Mouse (Mus musculus): ENCODE measurements around the gene Gfpt2.
"Not testable (repeated sequence)": the region's sequence is repeated elsewhere in the genome, so short reads cannot be mapped to it uniquely, and the experiment has no call there.

The Gfpt2 gene

DNA sequence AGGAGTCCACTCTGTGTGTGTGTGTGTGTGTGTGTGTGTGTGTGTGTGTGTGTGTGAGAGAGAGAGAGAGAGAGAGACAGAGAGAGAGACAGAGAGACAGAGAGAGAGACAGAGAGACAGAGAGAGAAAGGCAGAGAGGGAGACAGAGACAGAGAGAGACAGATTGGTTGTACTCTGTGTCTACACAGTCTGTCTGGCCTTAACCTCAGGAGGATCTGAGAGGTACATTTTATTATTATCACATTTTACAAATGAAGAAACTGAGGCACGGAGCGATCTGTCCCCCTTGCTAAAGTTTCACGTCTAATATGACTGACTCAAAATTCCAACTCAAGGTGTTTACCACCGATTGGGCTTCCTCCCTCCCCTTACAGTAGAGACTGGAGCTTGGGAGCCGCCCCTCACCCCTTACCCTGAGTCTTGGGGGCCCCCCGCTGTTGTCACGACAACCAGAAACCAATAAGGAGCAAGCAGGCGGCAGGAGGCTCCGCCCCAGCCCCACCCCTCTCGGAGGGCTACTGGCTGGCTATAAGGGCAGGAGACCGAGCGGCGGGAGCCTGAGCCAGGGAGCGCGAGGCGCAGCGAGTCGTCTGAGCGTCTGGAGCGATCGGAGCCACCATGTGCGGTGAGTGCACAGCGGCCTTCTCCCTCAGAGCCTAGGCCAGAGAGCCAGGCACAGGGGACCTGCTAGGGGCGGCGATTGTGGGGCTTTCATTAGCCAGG lies at the start of gene Gfpt2:
TSS of gene Gfpt2 (plus strand) at position 560 of the 723 bp plus-strand sequence.
- no peak for DNase-seq (ENCODE audit: low spot score in 2 of 2)

DNA sequence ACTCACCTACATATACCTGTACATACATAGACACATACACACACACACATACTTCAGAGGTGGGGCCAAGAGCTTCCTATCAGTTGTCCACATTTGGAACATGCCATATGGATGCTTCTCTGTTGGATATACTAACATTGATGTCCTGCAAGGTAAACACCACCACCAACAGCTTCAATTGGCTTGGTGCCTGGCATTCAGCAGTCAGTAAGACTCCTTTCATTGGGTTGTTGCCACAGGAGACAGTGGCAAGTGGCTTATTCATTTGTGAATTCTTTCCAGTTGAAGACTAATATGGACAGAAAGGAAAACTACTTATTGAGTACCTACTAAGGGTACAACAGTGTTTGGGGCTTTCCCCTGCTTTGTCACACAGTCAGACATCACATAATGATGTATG lies 49.0 kb upstream of the Gfpt2 start:
- DNase-seq (ENCODE audit: low spot score in 2 of 2): no peak

DNA sequence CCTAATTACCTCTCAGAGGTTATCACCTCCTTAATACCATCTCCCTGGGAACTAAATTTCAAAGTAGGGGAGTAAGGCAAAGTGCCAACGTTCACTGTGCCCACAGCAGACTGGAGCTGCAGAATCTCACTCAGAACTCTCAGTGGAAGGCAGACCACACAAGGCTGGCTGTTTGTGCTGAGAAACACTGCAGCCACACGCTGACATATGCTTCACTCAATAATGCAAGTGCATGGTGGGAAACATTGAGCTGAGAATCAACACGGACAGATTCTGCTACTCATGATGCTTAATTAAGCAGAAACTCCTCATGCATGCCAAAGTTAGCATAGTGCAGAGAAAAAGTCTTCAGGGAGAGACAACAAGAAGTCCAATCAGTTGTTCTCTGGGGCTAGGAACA lies 48.1 kb upstream of the Gfpt2 start:
- DNase-seq (ENCODE audit: low spot score in 2 of 2): no peak

DNA sequence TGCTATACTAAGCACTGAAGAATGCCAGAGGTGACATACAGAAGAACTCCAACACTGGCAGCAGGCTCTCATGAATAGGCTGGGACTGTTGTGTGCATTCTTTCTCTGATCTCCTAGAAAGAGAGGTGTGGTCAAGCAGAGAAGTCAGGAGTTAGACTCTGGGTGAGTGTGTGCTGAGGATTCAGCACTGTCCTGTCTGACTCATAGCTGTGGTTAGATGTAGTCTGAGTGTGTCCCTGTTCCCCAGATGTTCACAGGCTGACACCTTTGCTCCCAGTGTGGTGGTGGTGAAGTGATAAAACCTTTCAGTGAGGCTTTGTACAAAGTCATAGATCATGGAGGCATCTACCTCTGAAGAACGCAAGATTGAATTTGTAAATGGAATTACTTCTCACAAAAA lies 47.2 kb upstream of the Gfpt2 start:
- no peak for DNase-seq (ENCODE audit: low spot score in 2 of 2)

DNA sequence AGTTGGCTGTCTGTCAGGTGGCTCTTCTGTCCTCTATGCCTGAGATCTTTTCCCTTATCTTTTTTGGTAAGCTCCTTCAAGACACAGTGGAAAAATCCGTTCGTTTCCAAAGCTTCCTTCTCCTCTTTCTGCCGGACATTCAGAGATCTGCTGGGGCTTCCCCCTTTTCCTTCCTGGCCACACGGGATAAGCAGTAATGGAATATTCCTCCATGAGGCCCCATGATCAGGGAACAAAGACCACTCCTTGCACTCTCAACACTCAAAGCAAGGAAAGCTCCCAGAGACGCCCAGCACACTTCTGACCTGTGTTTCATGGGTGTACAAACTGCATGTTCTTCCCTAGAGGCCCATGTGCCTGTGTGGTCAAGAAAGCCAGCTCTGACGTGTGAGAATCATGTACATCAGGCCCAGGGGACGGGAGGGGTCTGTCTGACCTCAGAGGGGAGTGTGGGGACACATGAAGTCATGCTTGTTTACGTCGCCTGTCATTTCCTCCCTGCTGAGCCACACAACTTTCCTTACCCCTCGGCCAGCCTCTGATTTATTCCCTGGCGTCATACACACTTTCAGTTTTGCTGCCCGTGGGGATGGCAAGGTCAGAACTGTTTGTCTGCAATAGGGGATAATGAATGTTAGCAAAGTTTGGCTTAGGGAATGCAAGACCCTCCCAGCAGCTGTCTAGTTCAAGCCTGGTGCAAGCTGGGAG lies 38.9 kb upstream of the Gfpt2 start:
- DNase-seq (ENCODE audit: low spot score in 2 of 2): no peak

DNA sequence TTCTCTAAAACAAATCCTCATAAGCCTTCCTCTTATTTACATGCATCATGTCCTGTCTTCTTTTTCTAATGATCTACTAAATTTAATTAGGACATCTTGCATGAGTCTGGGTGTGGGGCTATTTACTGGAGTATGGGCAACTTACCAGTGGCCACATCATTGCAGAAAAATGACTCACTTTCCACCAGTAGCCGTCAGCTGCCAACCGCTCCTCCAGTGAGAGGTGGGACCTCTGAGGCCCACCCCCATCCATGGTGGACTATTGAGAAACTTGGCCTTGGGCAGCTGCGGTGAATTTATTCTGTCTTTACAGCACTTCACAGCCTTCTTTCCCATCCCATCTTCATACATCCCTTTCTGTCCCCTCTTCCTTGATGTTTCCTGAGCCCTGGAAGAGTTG lies 35.9 kb upstream of the Gfpt2 start:
- no peak for DNase-seq (ENCODE audit: low spot score in 2 of 2)

DNA sequence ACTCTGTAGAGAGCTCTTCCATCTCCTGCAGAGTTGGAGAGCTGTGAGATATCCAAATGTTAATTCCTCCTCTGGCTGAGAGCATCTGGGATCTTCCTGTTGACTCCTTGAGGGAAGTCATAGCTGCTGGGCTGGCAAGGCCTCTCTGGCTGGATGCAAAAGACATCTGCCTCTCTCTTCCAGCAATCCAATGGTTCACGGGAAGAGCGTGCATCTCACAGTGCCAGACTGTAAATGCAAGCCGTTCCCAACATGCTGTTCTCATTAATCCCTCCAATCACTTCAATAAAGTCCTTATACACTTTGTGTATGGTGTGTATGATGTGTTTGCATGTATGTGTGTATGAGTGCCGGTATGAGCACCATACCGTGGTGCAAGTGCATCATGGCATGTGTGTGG lies 32.8 kb upstream of the Gfpt2 start:
- no peak for DNase-seq (ENCODE audit: low spot score in 2 of 2)

DNA sequence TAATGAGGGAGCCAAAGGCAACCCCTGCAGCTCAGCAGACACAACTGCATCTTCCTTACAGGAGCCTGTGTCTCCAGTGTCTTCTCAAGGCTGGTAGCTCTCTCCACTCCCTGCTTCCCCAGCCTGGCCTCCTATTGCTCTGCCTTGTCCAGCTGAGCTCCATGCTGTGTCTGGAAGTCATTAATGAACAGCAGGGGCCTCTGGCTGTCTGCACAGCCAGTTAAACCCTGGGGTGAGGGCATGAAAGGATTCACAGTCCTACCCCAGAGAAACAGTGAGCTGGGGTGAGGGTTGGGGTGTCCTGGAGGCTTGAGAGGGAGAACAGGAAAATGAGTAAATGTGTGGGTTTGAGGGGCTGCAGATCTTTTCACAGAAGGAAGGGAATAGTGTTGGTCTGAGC lies 30.4 kb upstream of the Gfpt2 start:
- DNase-seq (ENCODE audit: low spot score in 2 of 2): no peak

DNA sequence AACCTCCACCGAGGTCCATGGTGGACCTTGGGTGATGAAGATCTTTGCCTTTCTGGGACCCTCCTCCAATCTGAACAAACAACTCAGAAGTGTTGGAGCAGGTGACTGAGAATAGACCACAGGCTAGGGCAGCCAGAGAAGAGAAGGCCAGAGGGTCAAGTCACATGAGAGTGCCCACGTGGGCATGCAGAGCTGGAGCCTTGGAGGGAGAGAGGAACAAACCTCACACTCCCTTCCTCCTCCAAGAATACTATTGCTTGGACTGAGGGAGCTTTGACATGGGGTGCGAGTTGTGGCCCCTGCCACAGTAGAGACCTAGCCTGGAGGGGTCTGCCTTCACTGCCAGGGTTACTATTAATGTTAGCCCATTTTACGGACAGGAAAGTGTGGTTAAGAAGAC lies 30.0 kb upstream of the Gfpt2 start:
- no peak for DNase-seq (ENCODE audit: low spot score in 2 of 2)

DNA sequence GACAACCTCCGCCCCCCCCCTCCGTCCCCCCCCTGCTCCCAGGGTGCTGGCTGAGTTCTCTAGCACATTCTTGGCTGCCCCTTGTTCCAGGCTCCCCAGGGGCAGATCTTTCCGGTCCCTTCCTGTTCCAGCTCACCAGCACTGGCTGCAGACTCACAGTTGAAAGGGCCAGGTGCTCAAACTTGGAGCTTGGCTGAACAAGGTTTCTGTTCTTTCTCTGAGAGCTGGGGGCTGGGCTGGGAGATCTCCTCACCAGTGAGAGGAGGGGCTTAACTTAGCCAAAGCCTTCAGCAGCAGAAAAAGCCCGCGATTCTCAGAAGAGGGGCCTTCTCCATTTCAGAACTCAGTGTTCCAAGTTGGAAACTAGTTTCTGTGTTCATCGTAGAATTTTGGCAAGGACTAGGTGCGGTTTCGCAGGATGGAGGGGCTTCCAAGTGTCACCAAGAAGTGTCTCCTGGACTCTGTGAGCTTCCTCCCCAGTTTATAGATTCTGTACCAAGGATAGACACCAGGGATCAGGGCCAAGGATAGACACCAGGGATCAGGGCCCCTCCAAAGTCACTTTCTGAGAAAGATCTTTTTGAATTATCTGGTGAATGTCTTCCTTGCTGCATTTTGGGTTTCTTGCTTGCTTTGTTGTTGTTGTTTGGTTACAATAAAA lies 29.2 kb upstream of the Gfpt2 start:
- DNase-seq (ENCODE audit: low spot score in 2 of 2): no peak

DNA sequence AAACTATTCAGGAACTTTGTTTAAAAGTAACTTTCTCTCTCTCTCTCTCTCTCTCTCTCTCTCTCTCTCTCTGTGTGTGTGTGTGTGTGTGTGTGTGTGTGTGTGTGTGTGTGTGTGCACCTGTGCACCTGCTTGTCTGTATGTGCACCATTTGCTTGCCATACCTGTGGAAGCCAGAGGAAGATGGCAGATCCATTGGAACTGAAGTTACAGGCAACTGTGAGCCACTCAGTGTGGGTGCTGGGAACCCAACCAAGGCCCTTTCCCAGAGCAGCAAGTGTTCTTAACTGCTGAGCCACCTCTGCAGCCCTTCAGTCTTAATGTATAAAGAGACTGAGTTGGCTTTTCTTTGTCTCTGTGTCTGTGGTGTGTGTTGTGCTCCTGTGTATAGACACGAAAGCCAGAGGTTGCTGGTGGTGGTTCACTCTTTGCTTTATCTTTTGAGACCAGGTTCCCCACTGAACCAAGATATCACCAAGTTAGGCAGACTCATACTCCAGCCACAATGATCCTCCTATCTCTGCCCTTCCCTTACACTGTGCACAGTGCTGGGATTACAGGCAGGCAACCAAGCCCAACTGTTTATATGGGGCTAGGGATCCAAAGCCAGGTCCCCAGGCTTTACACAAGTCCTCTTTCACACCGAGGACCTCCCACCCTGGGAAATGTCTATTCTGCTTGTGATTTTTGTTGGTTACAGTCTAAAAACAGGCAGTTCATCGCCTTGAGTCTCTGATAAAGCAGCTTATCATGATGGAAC lies 28.4 kb upstream of the Gfpt2 start:
- DNase-seq (ENCODE audit: low spot score in 2 of 2): no peak

DNA sequence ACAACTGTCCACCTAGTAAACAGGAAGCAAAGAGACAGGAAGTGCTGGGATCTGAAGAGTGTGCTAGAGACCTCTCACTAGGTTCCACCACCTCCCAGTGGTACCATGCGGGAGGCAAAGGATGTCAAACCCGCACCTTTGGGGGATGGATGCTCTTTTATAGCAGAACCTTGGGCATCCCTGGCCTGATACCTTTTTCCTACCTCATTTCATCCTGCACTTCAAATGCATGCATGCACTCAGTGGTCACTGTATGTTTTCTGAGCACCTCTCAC lies 27.9 kb upstream of the Gfpt2 start:
- DNase-seq (ENCODE audit: low spot score in 2 of 2): no peak

DNA sequence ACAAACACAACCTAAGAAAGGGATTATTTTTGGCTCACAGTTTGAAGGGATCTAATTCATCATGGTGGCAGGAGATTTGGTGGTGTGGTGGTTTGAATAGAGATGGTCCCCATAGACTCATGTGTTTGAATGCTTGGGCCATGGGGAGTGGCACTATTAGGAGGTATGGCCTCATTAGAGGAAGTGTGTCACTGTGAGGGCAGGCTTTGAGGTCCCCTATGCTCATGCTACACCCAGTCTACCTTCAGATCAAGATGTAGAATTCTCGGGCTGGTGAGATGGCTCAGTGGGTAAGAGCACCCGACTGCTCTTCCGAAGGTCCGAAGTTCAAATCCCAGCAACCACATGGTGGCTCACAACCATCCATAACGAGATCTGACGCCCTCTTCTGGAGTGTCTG lies 26.5 kb upstream of the Gfpt2 start:
- not testable (repeated sequence) for DNase-seq (ENCODE audit: low spot score in 2 of 2)

DNA sequence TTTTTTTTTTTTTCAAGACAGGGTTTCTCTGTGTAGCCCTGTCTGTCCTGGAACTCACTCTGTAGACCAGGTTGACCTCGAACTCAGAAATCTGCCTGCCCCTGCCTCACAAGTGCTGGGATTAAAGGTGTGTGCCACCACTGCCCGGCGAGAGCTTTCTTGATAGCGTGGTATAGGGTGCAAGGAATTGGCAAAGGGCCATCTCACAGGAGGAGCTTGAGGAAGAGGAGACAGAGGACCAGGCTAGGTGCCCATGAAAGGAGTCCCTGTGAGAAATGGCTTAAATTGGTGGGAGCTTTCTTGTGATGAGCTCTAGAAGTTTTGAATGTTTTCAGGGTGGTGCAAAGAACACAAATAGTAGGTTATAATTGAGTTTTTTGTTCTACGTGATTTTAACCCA lies 25.2 kb upstream of the Gfpt2 start:
- no peak for DNase-seq (ENCODE audit: low spot score in 2 of 2)

DNA sequence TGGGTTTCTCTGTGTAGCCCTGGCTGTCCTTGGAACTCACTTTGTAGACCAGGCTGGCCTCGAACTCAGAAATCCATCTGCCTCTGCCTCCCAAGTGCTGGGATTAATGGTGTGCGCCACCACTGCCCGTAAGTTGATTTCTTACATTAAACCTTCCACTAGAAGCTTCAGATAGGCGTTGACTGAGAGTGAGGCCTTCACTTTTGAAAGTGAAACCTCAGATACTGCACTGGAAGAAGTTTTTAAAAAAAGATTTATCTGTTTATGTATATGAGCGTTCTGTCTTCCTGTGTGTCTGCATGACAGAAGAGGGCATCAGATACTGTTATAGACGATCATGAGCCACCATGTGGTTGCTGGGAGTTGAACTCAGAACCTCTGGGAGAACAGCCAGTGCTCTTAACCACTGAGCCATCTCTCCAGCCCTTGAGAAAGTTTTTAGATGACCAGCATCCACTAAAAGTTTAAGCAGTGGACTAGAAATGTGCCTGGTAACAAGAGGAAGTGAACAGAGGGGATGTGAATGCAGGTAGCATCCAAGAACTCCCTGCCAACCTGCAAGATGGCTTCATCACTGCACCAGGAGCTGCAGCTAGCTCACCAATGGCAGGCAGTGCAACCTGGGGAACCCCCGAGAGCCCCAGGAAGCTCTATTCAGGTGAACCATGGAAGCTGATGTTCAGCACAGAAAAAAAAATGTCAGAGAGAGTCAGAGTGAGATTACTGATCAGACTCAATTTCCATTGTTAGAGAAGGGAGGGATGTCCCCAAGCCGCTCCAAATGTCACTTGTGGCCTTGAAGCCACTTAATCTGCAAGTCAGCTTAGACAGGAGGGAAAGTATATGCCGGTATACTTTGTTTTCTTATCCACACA lies 23.1 kb upstream of the Gfpt2 start:
- DNase-seq (ENCODE audit: low spot score in 2 of 2): no peak

DNA sequence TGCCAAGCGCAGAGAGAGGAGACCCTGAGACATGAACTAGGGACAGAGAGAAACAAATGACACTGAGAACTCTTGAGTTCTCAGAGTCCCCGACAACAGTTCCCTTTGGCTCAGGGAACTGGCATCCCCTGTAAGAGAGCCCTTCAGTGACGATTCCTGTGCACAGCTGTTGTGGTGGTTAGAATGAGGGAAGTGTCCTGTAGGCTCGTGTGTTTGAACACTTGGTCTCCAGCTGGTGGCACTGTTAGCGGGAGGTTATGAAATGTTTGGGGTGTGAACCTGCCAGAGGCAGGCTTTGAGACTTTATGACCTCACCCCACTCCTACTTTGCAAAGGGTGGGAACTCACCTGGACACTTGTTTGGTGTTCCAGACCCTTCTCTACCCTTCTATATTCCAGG lies 21.7 kb upstream of the Gfpt2 start:
- DNase-seq (ENCODE audit: low spot score in 2 of 2): no peak

DNA sequence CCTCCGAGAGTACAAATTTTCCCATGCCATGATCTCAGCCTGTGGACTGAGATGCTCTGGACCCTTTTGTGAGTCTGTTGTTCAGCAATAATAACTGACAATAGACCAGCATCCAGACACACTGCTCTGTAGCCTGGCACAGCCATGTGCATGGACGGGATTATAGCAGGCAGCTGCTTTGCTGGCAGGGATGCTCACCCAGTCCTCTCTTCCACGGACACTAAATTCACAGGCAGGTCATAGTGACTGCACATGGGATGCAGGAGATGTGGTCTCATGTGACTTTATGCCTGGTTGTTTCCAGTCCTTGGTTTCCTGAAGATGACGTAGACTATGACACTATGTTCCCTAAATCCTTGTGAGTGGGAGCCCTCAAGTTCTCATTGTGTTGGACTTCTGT lies 19.1 kb upstream of the Gfpt2 start:
- DNase-seq (ENCODE audit: low spot score in 2 of 2): no peak

DNA sequence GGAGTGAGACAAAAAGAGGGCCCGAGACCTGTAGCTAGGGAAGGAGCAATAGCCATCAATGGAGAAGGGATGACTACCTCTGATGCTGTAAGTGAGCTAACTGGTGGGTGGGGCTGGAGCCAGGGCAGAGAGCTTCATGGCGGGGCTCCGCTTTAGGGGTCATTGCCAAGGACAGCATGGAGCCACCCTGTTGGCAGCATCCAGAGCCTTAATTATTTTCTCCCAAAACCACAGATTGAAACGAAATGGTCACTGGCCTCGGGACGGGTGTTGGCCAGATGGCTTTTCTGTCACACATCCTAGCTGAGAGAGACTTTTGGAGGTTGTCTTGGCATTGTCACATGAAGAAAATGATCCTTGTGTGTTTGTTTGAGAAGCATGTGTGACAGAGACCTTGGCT lies 15.1 kb upstream of the Gfpt2 start:
- no peak for DNase-seq (ENCODE audit: low spot score in 2 of 2)

DNA sequence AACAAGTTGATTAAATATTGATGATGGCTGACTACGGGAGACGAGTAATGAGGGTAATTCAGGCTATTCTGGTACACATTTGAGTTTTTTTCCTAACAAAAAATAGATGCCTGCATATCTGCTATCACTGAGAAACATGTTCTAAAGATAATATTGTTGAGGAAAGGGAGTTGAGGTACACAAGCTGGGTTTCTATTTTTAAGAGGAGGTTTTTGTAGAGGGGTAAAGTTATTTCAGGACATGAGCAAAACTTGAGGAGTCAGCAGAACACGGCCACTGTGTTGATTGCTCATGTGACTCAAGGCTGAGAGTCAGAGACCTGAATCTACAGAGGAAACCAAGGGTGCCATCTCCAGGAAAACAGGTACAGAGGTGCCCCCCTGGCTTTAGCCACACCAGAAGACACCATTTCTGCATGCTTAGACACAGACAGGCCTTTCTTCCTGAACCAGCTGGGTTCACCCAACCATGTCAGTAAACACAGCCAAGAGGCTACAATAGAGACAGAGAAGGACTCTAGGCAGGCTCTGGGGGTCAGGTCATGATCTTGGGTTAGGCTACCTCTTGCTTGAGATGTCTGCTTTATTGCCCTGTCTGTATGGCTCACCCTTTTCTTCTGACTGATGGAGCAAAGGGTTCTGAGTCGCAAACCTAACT lies 13.7 kb upstream of the Gfpt2 start:
- DNase-seq (ENCODE audit: low spot score in 2 of 2): no peak

DNA sequence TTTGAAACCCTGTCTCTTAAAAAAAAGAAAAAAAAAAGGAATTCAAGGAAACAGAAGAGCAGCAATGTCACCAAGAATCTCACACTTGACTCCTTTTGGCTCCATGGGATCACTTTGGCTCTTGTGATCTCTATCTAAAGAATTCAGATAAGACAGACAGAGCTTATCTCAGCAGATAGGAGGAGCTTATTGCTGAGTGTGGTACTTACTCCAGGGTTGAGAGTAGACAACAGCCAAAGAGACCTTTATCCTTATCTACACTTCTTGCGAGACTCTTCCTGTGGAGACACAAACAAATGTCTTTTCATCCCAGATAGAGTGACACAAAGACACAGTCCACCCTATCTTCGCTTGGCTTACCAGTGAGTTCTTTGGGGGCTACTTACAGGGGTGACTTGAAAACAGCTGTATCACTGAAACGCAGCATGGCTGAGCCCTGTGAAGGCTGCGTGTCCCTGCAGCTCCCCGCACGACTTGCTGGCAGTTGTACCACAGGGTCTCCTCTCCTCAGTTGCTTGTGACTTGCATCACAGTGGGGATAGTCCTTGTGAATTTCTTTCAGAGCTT lies 12.1 kb upstream of the Gfpt2 start:
- no peak for DNase-seq (ENCODE audit: low spot score in 2 of 2)

DNA sequence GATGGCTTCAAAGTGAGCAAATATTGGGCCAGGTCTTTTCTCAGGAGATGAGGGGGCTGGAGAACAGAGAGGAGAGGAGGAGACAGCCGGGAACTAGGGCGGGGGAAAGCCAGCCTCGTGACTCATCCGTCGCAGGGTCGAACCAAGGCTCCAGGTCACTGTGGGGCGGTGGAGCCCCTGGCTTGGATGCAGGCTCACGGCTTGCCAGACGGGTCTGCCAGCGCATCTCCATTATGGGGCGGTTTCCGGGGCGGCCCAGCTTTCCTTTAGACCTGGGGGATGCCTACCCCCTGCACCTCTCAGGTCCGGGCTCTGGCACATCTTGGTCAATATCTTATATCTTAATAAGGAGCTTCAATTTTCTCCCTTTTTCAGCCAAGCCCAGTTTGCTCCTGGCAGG lies 847 bp upstream of the Gfpt2 start:
- DNase-seq (ENCODE audit: low spot score in 2 of 2): no peak
